Mouse (Mus musculus) gastrocnemius, adult 8-10 months (tissue): ENCODE measurements around the gene Slc2a1. TPM values are rescaled to one million over a fixed set of nuclear protein-coding genes. Genes with fewer than 3 reads are reported as not detected.

Source experiments
- DNase-seq, 2 experiments: peaks; one replicate each; pipeline ENCODE4 v3.0.0; 2022; ENCODE audit warnings: low spot score in 2 of 2
- total RNA-seq, 4 experiments: library from RNA; stranded (reverse); gene quantifications; 2 replicates each; pipeline ENCODE4 v1.2.4; 2022

The Slc2a1 gene
- total RNA-seq, 4 experiments from 2014 or later: 4.6 to 9.8 (median 5.3) TPM

DNA sequence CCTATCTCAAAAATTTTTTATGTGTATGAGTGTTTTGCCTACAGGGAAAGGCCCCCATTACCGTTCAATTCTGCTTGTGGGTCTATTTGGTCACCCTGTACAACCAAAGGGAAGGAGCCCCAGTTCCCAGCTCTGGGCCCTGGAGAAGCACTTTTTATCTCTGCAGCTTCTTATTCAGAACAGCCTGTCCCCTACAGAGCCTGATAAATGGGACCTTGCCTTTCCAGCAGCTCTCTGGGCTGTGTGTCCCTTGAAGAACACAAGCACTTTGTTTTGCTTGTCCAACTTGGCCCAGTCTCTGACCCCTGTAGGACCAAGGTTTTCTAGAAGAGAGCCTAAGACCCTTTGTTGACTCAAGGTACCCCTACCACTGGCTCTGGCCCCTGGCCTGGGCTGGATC lies 20.6 kb downstream of the Slc2a1 start:
- no peak for DNase-seq

DNA sequence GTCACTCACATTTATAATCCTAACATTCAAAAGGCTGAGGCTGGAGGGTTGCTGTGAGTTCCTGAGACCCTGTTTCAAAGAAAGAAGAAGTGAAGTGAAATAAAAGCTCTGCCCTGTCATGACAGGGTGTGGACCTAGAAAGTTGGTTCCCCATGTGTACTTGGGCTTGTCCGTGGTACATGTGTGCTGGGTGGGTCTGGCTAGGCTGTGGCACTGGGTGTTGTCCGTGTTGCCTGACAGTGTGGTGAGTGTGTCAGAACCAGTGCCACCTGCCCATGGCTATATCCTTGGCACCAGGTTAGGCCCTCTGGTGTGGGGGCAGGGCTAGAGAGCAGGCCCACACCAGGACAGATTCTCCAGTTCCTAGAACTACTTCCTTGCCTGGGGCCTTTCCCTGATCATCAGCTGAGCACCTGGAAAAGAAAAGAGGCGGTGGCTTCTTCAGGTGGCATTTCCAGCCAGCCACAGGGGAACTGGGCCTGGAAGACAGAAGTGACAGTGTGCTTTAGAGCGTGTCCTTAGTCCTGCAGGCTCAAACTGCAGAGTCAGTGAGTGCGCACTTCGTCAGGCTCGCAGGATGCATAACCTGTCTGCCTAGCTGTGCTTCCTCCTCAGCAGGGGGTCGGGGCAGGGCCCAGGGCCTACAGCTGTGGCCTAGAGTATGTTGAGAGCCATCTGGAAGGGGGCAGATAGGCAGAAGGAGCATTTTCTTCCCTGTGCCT lies 22.8 kb downstream of the Slc2a1 start:
- no peak for DNase-seq

DNA sequence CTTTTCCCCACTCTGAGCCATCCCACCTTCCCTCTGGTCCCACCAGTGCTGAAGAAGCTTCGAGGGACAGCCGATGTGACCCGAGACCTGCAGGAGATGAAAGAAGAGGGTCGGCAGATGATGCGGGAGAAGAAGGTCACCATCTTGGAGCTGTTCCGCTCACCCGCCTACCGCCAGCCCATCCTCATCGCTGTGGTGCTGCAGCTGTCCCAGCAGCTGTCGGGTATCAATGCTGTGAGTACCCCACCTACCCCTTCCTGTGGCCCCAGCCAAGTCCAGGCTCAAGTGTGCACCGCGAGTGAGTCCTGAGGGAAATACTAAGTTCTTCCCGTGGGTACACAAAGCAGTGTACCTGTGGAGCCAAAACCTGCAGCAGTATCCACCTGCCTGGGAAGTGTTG lies 24.8 kb downstream of the Slc2a1 start:
- DNase-seq: no peak

DNA sequence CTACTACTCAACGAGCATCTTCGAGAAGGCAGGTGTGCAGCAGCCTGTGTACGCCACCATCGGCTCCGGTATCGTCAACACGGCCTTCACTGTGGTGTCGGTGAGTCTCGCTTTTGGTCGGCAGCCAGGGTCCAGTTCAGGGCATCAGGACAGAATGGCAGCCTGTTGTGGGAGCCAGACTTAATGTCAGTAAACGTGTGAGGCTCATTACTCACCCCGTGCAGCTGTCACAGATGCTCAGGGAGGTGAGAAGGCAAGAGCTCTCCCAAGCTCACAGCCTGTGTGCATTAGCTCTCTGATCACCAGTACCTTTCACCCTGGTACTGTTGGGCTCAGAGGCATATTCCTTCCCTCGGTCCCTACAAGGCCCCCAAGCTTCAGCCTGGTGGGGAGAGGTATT lies 25.3 kb downstream of the Slc2a1 start:
- no peak for DNase-seq

DNA sequence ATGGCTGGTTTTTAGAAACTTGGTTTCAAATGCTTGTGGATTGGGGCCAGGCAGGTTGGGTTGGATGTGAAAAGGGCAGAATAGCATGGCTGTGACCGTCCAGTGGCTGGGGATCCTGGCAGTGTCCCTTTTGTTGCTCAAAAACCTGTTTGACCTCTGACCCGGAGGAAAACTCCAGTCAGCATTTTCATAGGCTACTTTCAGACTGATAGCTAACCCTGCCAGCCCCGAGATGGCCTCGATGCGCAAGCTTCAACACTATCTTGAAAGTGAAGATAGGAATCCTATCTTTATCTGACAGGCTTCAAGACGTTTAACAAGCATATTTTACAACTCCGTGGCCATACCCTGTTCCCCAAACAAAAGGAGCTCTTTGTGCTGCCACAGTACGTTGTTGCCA lies 28.8 kb downstream of the Slc2a1 start:
- no peak for DNase-seq

DNA sequence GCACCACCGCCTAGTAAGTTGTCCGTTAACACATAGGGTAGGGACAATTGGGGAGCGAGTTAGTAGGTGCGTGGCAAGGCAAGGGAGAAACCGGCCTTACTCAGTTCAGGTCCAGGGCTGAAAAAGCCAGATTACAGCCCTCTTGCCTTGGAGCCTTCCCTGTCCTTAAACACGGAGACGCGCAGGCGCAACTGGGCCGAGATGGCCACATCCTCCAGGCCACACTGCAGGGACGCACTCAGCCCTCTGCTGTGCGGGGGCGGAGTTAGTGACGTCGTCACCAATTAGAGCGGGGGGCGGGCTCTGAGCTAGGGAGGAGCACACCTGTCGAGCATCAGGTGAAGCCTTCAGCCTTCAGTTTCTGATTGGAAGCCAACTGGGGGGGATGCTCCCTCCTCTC lies 29.7 kb downstream of the Slc2a1 start:
- DNase-seq: no peak

DNA sequence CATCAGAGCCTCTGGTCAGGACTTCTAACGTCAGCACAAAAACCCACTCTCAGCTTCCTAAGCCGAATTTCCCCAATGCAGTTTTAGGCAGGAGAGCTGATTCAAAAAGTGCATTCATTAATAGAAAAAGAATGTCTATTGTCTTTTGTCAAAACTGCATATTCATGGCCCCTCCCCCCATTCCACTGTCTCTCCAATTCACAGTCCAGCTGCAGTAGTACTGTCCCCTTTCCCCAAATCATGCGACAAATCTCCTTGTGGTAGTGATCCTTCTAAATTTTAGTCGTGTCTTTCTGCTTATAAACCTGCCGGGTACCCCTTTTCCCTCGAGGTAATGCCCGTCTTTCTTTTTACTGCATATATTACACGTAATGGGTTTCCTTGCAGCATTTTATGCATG lies 30.3 kb downstream of the Slc2a1 start:
- no peak for DNase-seq

DNA sequence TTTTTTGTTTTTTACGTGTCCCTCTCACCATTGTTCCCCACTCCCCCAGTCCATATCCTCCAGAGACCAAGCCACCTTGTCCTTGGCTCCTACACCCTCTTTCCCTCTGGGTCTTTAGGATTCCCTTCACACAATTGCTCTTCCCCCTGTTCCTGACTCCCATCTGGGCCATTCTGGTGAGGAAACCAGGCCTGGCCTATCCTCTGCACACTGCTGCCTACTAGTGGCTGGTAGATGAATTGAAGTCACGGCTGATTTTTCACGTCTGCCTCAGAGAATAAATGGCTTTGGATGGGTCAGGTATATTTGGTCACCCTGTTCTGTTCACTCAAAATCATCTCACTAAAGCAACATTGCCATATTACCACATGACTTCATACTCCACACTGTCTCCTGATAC lies 31.6 kb downstream of the Slc2a1 start:
- DNase-seq: no peak

DNA sequence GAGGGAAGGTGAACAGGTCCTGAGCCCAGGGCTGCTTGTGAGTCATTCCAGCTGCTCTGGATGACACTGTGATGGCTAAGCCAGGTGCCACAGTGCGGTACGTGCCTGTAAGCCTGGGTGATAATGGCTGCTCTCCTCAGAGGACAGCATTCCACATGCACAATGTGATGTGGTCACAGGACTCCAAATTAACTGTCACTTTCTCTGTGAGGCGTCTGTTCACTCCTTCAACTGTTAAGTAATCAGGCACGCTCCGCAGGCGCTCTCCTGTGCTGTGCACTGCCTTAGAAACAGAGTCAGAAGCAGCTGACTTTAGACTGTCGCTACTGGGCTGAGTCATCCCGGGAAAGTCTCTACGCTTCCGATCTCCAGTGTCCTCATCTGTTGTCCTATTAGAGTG lies 32.7 kb downstream of the Slc2a1 start:
- DNase-seq: no peak

DNA sequence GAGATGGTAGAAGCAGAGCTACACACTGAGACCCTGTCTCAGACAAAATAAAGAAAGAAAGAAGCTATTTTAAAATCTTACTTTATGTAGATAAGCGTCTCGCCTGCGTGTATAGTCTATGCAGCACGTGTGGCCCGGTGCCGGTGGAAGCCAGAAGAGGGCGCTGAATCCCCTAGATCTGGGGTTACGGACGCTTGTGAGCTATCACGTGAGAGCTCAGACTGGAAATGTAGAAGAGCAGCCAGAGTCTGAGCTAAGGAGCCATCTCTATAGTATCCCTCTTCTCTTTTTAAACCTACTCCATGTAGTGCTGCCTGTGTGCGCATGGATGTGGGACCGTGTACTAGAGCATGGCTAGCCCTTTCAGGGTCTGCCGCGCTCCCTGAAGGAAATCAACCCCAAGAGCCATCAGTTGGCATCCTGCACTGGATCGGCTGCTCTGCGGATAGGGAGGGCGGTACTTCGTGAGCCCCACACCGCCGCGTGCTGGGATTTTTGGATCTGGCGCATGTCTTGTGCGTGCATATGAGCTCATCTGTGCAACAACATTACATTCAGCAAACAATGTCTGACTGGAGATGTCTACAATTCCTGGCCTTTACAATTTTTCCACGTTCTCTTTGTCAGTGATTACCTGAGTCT lies 33.8 kb downstream of the Slc2a1 start:
- no peak for DNase-seq

DNA sequence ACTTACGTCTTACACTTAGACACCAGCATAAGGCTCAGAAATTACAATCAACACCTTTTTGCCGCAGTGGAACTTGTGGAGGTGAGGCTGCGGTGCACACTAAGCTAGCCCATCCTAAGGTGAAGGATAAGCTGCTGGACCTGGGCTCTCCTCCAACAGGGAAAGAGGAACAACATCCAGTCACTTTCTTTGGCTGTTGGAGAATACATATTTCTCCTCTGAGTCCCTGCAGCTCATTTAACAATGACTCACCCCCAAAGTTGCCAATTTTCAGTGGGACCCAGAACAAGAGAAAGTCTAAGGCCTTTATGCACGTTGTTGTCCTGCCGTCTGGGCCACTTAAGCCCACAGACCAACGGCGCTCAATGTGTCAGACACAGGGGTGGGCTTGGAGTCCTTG lies 38.3 kb downstream of the Slc2a1 start:
- no peak for DNase-seq

DNA sequence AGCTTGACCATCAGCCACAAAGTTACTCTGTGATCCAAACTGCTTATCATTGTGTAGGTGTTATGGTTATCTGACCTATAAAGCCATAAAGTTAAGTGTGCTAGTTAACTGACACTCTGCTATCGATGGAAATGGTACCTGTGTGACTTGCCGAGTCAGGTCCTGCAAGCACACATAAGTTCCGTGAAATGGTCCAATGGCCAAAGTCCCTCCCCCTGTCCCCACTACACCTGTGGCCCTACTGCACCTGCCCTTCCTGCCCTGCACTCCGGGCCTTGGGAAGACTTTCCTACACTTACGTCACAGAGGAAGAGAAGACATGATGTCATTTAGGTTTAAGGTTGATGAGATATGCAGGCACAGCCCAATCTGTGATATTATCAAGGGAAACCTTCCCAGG lies 38.8 kb downstream of the Slc2a1 start:
- DNase-seq: no peak

DNA sequence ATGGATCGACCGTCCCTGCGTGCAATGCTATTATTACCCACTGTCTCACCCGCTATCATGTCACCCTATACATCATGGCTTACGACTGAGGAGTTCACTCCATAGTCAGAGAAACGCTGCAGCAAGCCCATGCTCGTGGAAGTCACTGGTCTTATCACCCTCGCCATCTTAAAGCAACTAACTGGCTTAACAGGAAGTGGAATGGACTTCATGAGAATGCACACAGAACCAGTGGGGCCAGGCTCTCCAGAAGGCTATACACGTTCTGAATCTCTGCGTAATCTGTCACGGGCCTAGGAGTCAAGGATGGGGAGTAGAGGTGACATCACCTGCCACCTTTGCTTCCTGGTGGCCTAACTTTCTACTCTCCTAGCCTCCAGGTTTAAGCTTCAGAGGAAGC lies 40.2 kb downstream of the Slc2a1 start:
- no peak for DNase-seq

DNA sequence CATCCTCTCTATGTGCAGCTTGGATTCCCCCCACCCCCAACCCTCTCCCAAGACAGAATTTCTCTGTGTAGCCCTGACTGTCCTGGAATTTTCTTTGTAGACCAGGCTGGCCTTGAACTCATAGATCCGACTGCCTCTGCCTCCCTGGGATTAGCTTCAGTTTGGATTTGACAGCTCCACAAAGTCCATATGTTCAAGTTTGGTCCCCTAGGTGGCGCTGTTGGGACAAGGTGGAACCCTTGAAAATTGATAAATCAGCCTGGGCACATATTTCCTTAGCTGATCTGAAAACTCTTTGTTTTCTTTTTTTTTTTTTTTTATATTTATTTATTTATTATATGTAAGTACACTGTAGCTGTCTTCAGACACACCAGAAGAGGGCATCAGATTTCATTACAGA lies 48.7 kb downstream of the Slc2a1 start:
- peak; percentile 32 to 36 for DNase-seq

DNA sequence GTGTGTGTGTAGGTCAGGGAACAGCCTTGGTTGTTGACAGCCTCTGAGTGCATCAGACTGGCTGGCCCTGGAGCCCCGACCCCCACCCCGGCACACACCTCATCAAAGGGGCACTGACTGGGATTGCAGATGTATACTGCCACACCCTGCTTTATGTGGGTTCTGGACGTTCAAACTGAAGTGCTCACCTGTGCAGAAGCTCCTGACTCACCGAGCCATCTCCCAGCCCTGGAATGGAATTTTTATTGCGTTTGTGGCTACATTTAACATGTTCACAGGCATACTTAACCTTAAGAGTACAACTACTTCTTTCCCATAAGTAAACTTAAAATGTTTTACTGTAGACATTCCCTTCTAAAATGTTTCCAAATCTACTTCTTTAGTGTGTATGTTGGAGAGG lies 49.4 kb downstream of the Slc2a1 start:
- no peak for DNase-seq

DNA sequence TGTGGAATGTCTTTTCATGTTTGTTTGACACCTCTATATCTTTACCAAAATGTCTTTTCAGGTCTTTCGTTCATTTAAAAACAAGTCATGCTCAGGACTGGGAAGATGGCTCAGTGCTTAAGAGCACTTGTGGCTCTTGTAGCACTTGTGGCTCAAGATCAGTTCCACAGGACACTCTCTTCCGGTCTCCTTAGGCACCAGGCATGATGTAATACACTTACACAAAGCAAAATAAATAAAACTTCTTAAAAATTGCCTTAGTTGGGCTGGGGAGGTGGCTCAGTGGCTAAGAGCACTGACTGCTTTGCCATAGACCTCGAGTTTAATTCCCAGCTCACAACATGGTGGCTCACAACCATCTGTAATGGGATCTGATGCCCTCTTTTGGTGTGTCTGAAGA lies 52.8 kb downstream of the Slc2a1 start:
- no peak for DNase-seq

DNA sequence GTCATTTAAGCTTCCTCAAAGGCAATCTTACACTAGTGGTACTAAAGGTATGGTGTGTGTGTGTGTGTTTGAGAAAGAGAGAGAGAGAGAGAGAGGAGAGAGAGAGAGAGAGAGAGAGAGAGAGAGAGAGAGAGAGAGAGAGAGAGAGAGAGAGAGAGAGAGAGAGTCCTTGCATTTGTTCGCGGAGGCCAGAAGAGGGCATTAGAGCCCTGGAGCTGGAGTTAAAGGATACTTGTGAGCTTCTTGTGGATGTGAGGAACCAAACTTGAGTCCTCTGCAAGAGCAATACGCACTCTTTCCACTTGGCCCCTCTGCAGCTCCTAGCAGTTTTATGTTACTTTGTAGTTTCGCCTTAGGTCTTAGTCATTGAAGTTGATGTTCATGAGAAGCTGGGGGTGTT lies 54.5 kb downstream of the Slc2a1 start:
- DNase-seq: no peak

DNA sequence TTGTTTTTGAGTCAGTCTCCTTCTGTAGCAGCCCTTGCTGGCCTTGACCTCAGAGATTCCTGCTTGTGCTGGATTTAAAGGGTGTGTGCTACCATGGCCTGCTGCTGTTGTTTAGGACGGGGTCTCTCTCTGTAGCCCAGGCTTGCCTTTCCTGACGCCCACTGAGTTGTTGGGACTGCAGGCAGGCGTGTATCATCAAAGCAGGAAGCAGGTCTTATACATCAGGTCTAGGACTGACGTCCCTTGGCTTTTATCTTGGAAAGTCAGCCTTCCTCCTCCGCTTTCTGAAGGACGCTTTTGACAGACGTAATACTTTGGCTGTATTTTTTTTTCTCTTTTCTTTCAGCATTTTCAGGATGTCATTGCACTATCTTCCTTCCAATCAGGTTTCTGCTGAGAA lies 57.4 kb downstream of the Slc2a1 start:
- no peak for DNase-seq

DNA sequence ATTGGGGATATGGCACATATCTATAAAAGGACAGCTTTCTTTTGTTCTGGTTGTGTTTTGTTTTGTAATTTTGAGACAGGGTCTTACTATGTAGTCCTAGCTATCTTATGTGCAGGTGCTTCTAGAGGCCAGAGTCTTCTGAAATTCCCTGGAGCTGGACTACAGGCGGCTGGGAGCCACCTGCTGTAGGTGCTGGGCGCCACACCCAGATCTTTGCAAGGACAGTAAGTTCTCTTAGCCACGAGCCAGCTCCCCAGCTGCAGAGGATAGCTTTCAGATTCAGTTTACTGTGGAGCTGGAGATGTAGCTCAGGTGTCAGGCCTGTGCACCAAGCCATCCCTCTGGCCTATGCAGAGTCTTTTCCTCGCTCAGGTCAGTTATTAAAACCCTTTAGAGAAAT lies 58.6 kb downstream of the Slc2a1 start:
- no peak for DNase-seq

DNA sequence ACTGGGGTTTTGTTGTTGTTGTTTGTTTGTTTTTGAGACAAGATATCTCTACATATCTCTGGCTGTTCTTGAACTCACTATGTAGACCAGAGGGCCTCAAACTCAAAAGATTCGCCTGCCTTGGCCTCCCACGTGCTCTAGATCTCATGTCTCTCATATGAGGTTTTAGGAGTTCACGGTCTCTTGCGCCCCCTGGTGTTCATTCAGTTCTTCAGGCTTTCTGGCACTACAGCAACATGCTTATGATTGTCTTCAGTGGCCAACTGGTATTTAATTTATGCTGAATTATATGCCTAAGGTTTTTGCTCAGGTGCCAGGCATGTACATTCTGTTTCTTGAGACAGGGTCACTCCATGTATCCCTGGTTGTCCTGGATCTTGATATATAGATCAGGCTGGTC lies 59.2 kb downstream of the Slc2a1 start:
- DNase-seq: peak; percentile 68 to 77

DNA sequence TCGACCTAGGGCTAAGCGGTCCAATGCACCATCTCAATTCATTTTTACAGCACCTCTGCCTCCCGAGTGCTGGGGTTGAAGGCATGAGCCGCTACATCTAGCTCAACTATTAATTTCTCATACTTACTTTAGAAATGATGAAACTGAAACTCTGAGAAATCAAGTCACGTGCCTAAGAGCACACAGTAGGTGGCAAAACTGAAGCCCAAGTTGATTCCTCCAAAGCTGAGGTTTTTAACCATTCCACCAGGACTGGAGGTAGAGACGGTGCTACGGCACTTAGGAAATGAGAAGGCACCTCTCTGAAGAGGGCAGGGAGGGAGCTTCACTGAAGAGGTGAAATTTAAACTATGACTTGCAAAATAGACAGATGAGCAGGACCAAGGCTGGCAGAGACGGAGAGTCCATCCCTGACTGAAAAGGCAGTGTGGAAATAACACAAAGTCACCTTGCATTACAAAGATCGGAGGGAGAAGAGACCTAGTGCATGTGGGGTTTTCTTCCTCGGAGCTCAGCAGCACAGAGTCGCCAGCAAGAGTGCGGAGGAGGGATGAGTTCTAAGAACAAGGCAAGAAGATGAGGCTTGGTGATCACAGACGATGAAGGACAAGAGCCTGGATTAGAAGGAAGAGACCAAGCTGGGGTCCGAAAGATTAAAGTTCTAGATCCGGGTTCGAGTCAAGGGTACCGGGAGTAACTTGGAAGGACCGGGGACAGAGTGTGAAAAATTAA lies 64.6 kb downstream of the Slc2a1 start:
- no peak for DNase-seq

DNA sequence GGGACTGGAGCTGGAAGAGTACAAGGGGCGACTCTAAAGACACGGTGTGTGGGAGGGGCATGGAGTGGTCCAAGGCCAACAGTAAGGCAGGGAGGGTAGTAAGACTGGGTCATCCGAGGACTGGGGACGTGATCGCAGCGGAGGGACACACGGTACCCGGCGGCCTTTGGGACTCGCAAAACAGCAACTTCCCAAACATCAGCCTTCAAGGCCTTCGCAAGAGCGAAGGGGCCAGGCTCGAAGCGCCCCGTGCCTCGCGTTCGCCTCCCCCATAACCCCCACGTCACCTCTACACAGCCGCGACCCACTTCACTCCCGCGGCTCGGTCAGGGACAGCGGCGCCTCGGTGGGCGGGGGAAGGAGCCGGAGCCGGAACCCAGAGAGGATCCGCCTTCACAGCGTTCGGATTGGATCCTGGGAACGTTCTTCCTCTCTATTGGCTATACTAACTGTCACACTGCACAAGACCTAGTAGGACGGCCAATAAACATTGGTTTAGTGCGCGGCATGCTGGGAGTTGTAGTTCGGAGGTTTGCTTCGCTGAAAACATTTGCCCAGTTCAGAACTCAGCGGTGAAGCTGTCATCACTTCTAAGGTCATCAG lies 65.4 kb downstream of the Slc2a1 start, which contains the start of gene Zfp691:
Zfp691 (minus strand) TSS at position 345 of the 603 bp plus-strand sequence.
- DNase-seq: peak; percentile 89 to 90
